Mouse (Mus musculus) cortical plate, adult 2 months (tissue): Measurements from ENCODE around the gene Erc2.

Source experiments
- CTCF ChIP-seq: fragments of 200-500 bp; IDR thresholded peaks from 2 replicates; pipeline ENCODE4 v1.5.1; 2011; ENCODE audit warnings: mild to moderate bottlenecking, control low read depth, low read length; ENCODE audit not compliant: insufficient read depth; ENCODE audit errors: extremely low read depth
- POLR2A ChIP-seq: fragments of 200-500 bp; IDR thresholded peaks from 2 replicates; pipeline ENCODE4 v1.6.1; 2011; ENCODE audit warnings: mild to moderate bottlenecking, low read length, control low read depth; ENCODE audit not compliant: insufficient read depth; ENCODE audit errors: extremely low read depth

- no peak for TF ChIP-seq CTCF
- no peak for TF ChIP-seq POLR2A
Measured at GRCm38 (mm10) chr14:28412252-28412995, 790.2 kb downstream of the Erc2 start.
